Mouse (Mus musculus) right cerebral cortex, adult 2 months (tissue): Measurements from ENCODE around the gene Zscan18.
"Not testable (repeated sequence)": the region's sequence is repeated elsewhere in the genome, so short reads cannot be mapped to it uniquely, and the experiment has no call there.

ENCODE experiments used
- DNase-seq, 2 experiments: peaks; one replicate each; pipeline ENCODE4 v3.0.0; 2021 to 2022; ENCODE audit warnings: low spot score in 2 of 2

Zscan18 gene

GRCm38 (mm10) chr7:12802866-12803726 is at the start of gene Zscan18:
Zscan18 (minus strand) TSS chr7:12803635.
- DNase-seq: peak; percentile 87 to 90

DNA sequence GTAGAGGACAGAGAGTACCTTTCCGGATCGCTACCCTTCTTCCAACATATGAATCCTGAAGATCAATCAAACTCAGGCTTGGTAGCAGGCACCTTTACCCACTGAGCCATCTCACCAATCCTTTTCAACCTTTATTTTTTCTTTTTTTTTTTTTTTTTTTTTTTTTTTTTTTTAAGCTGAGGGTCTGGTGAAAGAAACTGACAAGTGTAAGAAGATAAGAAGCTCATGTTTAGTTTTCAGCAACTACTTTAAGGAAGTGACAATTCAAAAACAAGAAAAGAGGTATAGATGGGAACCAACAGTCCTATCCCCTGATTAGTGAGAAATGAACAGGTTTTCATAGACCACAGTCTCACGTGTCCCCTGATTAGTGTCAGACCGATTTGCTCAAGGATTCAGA is 32.3 kb upstream of the Zscan18 start:
- no peak for DNase-seq

GRCm38 (mm10) chr7:12835193-12835671 is 31.8 kb upstream of the Zscan18 start:
- peak in 1 of 2 experiments; percentile 2 for DNase-seq

DNA sequence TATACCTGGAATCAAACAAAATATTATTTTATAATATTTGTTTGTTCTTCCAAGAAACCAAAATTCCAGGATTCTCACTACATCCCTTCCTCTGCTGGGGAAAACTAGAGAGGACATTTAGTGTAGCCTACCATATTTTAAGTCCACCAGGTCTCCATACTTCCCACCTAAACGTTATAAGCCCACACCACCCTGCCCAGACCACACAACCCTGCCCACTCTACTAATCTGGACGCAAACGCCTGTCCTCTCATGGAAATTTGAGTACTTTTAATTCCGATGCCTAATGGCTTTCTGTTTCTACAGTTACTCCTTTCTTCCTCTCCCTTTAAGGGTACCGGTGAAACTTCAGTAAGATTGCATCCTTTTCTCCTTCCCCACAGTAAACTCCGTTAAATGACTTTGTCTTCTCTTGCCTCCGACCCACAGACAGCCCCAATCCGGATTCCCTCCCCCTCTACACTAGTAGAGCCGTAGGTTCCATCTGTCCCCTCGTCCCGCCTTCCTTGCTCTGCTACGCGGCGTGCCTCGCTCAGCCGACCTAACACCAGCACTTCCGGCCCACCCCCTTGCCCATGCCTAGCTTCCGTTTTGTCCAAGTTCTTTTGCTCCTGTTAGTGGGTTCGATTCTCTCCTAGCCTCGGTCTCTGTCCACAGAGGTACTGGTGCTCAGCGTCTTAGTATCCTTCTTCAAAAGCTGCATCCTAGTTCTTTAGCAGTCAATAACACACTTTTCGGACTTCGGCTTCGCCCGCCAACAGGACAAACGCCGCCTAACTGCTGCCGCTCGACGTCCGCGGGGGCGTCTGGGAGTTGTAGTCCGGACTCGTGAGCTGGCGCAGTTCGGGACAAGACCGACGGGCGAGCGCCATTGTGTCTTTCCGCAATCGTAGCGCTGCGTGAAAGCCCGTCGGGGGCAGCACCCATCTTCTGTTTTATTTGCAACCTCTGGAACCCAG is 31.0 kb upstream of the Zscan18 start, which contains the start of gene Zfp110:
Zfp110 (plus strand) TSS at position 600 of the 959 bp plus-strand sequence.
- peak; percentile 80 to 89 for DNase-seq

GRCm38 (mm10) chr7:12818521-12819295 is 15.3 kb upstream of the Zscan18 start, which contains the start of gene Zfp329:
Zfp329 (minus strand) TSS chr7:12818858.
- DNase-seq: peak; percentile 95

DNA sequence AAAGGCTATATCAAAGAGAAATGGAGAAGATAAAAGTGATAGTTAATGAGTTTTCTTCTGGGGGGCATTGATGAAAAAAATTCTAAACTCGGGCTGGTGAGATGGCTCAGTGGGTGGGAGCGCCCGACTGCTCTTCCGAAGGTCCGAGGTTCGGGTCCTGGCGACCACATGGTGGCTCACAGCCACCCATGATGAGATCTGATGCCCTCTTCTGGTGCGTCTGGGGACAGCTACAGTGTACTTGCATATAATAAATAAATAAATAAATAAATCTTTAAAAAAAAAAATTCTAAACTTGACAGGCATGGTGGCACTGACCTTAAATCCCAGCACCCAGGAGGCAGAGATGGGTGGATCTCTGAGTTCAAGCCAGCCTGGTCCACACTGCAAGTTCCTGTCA is 12.1 kb upstream of the Zscan18 start:
- no peak for DNase-seq

DNA sequence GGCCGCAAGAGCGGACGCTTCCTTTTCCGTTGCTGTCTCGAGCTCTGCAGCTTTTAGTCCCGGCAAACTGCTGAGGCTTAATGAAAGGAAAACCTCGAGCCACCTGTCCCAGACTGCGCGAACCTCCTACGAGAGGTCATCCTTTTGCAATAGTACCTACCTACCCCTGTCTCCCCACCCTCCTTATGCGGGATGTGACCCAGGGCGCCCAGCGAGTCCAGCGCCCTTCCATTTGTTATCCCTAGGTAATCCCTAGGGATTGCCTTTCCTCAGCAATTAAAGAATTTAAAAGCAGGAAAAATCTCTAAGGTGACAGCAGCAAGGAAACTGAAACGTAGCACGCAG is 264 bp upstream of the Zscan18 start:
- no peak for DNase-seq

- DNase-seq: no peak
These were observed 3.9 kb downstream of the Zscan18 start for GRCm38 (mm10) chr7:12799554-12799953.

DNA sequence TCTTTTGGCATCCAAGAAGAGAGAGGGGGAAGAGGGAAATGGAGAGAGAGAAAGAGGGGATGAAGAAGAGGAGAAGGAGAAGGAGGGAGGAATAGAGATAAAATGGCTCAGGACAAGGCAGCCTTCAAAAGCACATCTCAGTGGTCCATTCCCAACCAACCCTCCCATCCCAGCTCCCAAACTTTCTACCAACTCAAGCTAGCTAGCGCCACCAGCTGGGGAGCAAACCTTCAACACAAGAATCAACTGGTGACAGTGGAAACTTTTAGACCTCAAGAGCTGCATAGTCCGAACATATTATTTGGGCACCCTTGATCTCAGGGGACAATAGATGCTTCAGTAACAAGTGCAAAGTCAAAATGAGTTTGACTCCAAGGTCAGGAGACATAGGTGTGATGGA is 5.5 kb downstream of the Zscan18 start:
- DNase-seq: no peak

- DNase-seq: not testable (repeated sequence)
These were observed 10.8 kb downstream of the Zscan18 start for GRCm38 (mm10) chr7:12792624-12793023.

- DNase-seq: no peak
These were observed 15.4 kb downstream of the Zscan18 start for GRCm38 (mm10) chr7:12788025-12788424.

GRCm38 (mm10) chr7:12787333-12787732 is 16.1 kb downstream of the Zscan18 start:
- DNase-seq: no peak

DNA sequence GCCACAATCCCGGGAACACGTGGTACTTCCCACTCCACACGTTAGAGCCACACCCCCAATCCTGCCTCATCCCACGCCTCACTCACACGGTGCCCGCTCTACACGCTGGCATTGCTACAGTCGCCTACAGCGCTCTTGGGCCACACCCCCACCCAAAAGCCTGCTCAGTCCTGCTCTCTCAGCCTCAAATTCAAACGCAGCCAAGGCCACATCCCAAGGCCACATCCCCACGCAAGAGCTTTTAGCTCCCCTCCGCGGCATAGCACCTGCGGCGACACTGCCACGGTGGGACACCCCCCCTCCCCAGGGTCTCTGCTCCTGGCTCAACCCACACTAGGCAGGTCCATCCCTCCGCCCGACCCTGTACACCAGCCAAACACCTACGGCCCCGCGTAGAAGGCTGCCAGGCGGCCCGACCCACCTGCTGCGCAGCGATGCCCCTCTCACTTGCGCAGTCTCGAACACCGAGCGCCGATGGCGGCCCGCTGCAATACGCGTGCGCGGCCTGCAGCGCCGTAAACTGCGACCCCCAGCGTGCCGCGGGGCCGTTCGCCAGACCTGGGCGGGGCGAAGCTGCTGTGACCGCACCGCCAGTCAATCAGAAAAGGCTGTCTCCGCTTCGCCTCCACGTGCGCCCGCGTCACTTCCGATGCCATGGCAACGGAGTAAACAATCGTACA is 23.1 kb downstream of the Zscan18 start:
- DNase-seq: peak; percentile 81 to 86

GRCm38 (mm10) chr7:12779782-12780150 is 23.7 kb downstream of the Zscan18 start:
- DNase-seq: no peak

- peak; percentile 12 to 24 for DNase-seq
These were observed 24.3 kb downstream of the Zscan18 start for GRCm38 (mm10) chr7:12779141-12779540.

GRCm38 (mm10) chr7:12774606-12775005 is 28.8 kb downstream of the Zscan18 start:
- DNase-seq: peak; percentile 48 to 50

DNA sequence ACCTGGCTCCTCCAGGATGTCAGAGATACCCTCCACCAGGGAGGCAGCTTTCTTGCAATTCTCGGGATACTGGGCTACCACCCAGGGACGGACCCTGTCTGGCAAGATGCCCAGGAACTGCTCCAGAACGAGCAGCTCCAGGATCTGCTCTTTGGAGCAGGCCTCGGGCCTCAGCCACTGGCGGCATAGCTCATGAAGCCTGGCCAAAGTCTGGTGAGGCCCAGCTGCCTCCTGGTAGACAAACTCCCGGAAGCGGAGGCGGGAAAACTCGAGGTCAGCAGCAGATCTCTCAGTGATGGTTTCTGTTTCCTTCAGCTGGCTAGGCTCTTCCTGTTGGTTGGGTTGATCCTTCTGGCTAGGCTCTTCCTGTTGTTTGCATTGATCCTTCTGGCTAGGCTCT is 29.3 kb downstream of the Zscan18 start:
- DNase-seq: no peak

DNA sequence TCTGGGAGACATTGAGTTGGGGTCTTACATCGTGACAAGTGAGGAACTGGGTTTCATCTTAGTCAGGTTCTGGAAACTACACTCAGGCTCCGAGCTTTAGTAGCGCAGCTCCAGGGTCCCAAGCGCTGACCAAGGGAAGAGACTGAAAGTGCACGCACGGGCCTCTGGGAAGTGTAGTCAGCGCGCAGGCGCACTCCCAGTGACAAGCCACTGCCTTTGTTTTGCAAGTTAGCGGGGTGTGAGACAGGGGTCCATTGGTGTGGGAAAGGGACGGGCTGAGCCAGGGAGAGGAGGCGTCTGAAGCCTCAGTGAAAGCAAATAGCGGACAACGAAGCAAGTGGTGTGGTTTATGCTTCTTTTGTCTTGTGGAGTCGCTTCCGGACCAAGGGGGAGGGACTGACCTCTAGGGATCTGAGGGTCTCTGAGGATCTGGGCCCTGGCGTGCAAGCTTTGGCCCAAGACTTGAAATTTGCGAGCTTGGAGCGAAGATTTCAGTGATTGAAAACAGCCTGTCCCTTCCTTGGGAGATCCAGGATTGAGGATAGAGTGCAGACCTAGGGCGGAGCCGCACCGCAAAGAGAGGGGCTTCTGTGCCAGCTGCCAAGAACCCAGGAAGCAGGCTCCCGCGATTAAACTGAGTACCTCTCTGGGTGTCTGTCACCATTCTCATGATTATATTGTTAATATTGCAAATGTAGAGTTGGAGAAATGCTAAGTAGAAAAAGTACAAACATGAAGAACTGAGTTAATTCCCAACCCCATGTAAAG is 53.8 kb downstream of the Zscan18 start:
- DNase-seq: no peak

- DNase-seq: no peak
These were observed 68.5 kb downstream of the Zscan18 start, which contains the start of gene Vmn2r56 for GRCm38 (mm10) chr7:12734904-12735303. Vmn2r56 (minus strand) TSS chr7:12735004.
